Mouse (Mus musculus) MEL (cell line): ENCODE measurements around the gene Prl2c3. TPM values are rescaled to one million over a fixed set of nuclear protein-coding genes. Genes with fewer than 3 reads are reported as not detected.
"Not testable (repeated sequence)": the region's sequence is repeated elsewhere in the genome, so short reads cannot be mapped to it uniquely, and the experiment has no call there.

Source experiments
- DNase-seq: peaks from one replicate; pipeline ENCODE4 v3.0.0; 2011; ENCODE audit warnings: low read depth, low spot score
- H3K27ac ChIP-seq: 2 replicates; pipeline ENCODE4 v1.5.1; 2012; ENCODE audit warnings: low read depth, mild to moderate bottlenecking, control low read depth, low read length, moderate library complexity; ENCODE audit not compliant: control insufficient read depth
- H3K27me3 ChIP-seq, 2 experiments: fragments of 150-350 bp in 1 of 2; sonication (generic) in 1 of 2; 2 replicates each; pipeline ENCODE4 v1.6.1; 2012; ENCODE audit warnings: low read length in 2 of 2, mild to moderate bottlenecking in 2 of 2, improper control_type of control experiment in 1 of 2, moderate library complexity in 1 of 2; ENCODE audit not compliant: insufficient read depth in 2 of 2, control insufficient read depth in 1 of 2
- H3K36me3 ChIP-seq, 2 experiments: 2 replicates each; pipeline ENCODE4 v1.6.1; 2012 to 2014; ENCODE audit warnings: low read length in 2 of 2, improper control_type of control experiment in 1 of 2, inconsistent platforms in 1 of 2, mild to moderate bottlenecking in 1 of 2; ENCODE audit not compliant: insufficient read depth in 2 of 2, control insufficient read depth in 1 of 2
- H3K4me1 ChIP-seq, 2 experiments: fragments of 150-350 bp in 1 of 2; sonication (generic) in 1 of 2; 2 replicates each; pipeline ENCODE4 v1.6.1; 2012; ENCODE audit warnings: low read length in 2 of 2, improper control_type of control experiment in 1 of 2, mild to moderate bottlenecking in 1 of 2; ENCODE audit not compliant: insufficient read depth in 2 of 2, control insufficient read depth in 1 of 2
- H3K4me3 ChIP-seq, 2 experiments: fragments of 150-350 bp in 1 of 2; sonication (generic) in 1 of 2; 2 replicates each; pipeline ENCODE4 v1.5.1; 2012; ENCODE audit warnings: low read depth in 2 of 2, low read length in 2 of 2, mild to moderate bottlenecking in 2 of 2, moderate library complexity in 2 of 2, control low read depth in 1 of 2, improper control_type of control experiment in 1 of 2; ENCODE audit not compliant: control insufficient read depth in 1 of 2, insufficient read depth in 1 of 2
- H3K79me2 ChIP-seq: 2 replicates; pipeline ENCODE4 v1.6.1; 2012; ENCODE audit warnings: mild to moderate bottlenecking, low read length, moderate library complexity; ENCODE audit not compliant: control insufficient read depth, poor library complexity, insufficient read depth
- H3K9ac ChIP-seq: 2 replicates; pipeline ENCODE4 v1.6.1; 2012; ENCODE audit warnings: low read depth, mild to moderate bottlenecking, control low read depth, low read length, moderate library complexity; ENCODE audit not compliant: control insufficient read depth, poor library complexity, severe bottlenecking
- H3K9me3 ChIP-seq: fragments of 150-350 bp; sonication (generic); replicated peaks from 2 replicates; pipeline ENCODE4 v1.6.1; 2012; ENCODE audit warnings: mild to moderate bottlenecking, low read length, improper control_type of control experiment, moderate library complexity; ENCODE audit not compliant: insufficient read depth
- CTCF ChIP-seq, 3 experiments: IDR thresholded peaks in 2 of 3; conservative IDR thresholded peaks in 1 of 3; 2 replicates each; pipeline ENCODE4 v1.5.1; 2011 to 2012; ENCODE audit warnings: low read length in 3 of 3, low read depth in 2 of 3, mild to moderate bottlenecking in 2 of 3, improper control_type of control experiment in 1 of 3, inconsistent platforms in 1 of 3, mixed read lengths in 1 of 3, moderate library complexity in 1 of 3; ENCODE audit not compliant: control insufficient read depth in 1 of 3, insufficient read depth in 1 of 3, poor library complexity in 1 of 3, severe bottlenecking in 1 of 3
- ELF1 ChIP-seq: IDR thresholded peaks from 2 replicates; pipeline ENCODE4 v1.6.1; 2014; ENCODE audit warnings: low read depth, mild to moderate bottlenecking, inconsistent platforms, low read length, improper control_type of control experiment, moderate library complexity
- EP300 ChIP-seq, 2 experiments: IDR thresholded peaks; 2 replicates each; pipeline ENCODE4 v1.6.1; 2011; ENCODE audit warnings: improper control_type of control experiment in 2 of 2, low read length in 2 of 2, low read depth in 1 of 2, mild to moderate bottlenecking in 1 of 2
- HCFC1 ChIP-seq: IDR thresholded peaks from 2 replicates; pipeline ENCODE4 v1.6.1; 2012; ENCODE audit warnings: low read depth, mild to moderate bottlenecking, inconsistent platforms, low read length, improper control_type of control experiment, moderate library complexity
- MYC ChIP-seq: IDR thresholded peaks from 2 replicates; pipeline ENCODE4 v1.6.1; 2011; ENCODE audit warnings: low read depth, mild to moderate bottlenecking, low read length, improper control_type of control experiment, moderate library complexity
- NELFE ChIP-seq: IDR thresholded peaks from 2 replicates; pipeline ENCODE4 v1.6.1; 2011; ENCODE audit warnings: low read depth, low read length, improper control_type of control experiment
- NRF1 ChIP-seq: IDR thresholded peaks from 2 replicates; pipeline ENCODE4 v1.6.1; 2014; ENCODE audit warnings: low read depth, mild to moderate bottlenecking, inconsistent platforms, low read length, improper control_type of control experiment, moderate library complexity; ENCODE audit not compliant: poor library complexity, insufficient read depth, severe bottlenecking
- POLR2AphosphoS2 ChIP-seq: IDR thresholded peaks from 2 replicates; pipeline ENCODE4 v1.6.1; 2011; ENCODE audit warnings: low read length, improper control_type of control experiment
- SIN3A ChIP-seq: IDR thresholded peaks from 2 replicates; pipeline ENCODE4 v1.6.1; 2012; ENCODE audit warnings: low read length, improper control_type of control experiment, inconsistent platforms
- TBP ChIP-seq: IDR thresholded peaks from 2 replicates; pipeline ENCODE4 v1.8.0; 2011; ENCODE audit warnings: low read depth, low read length, improper control_type of control experiment
- TCF12 ChIP-seq: IDR thresholded peaks from 2 replicates; pipeline ENCODE4 v1.6.1; 2014; ENCODE audit warnings: low read depth, mild to moderate bottlenecking, inconsistent platforms, low read length, improper control_type of control experiment, moderate library complexity
- UBTF ChIP-seq: IDR thresholded peaks from 2 replicates; pipeline ENCODE4 v1.6.1; 2012; ENCODE audit warnings: low read depth, mild to moderate bottlenecking, inconsistent platforms, low read length, improper control_type of control experiment, moderate library complexity, borderline replicate concordance; ENCODE audit not compliant: insufficient read depth
- USF1 ChIP-seq: IDR thresholded peaks from 2 replicates; pipeline ENCODE4 v1.6.1; 2014; ENCODE audit warnings: low read depth, mild to moderate bottlenecking, inconsistent platforms, low read length, improper control_type of control experiment, moderate library complexity
- ZC3H11A ChIP-seq: IDR thresholded peaks from 2 replicates; pipeline ENCODE4 v1.6.1; 2012; ENCODE audit warnings: low read depth, mild to moderate bottlenecking, inconsistent platforms, low read length, improper control_type of control experiment
- ZMIZ1 ChIP-seq: IDR thresholded peaks from 2 replicates; pipeline ENCODE4 v1.6.1; 2012; ENCODE audit warnings: low read depth, mild to moderate bottlenecking, inconsistent platforms, low read length, improper control_type of control experiment, moderate library complexity
- ZNF384 ChIP-seq: IDR thresholded peaks from 2 replicates; pipeline ENCODE4 v1.6.1; 2012; ENCODE audit warnings: low read depth, mild to moderate bottlenecking, inconsistent platforms, low read length, improper control_type of control experiment
- polyA plus RNA-seq, 2 experiments: library from polyadenylated mRNA; stranded (reverse) in 1 of 2; unstranded in 1 of 2; fragments of >175 nt in 1 of 2; fragments of >200 nt in 1 of 2; gene quantifications; 2 replicates each; pipeline versions ENCODE4 v1.2.1 to v1.2.4; 2012; ENCODE audit warnings: low replicate concordance in 2 of 2, low read depth in 1 of 2; ENCODE audit not compliant: insufficient read length in 2 of 2, insufficient read depth in 1 of 2, missing spikeins in 1 of 2
- total RNA-seq: library from RNA; depleted of rRNA; stranded (reverse); fragments of 300-350 nt; gene quantifications from 2 replicates; pipeline ENCODE4 v1.2.3, GENCODE M21; 2012; rRNA removed

Prl2c3 gene
- not detected in 2 replicates for total RNA-seq
- not detected for polyA plus RNA-seq

- H3K9ac ChIP-seq, H3K4me1 ChIP-seq, H3K9me3 ChIP-seq, H3K27me3 ChIP-seq, H3K36me3 ChIP-seq, H3K4me3 ChIP-seq, H3K27ac ChIP-seq, H3K79me2 ChIP-seq, DNase-seq: not testable (repeated sequence)
Measured at GRCm38 (mm10) chr13:12799979-12800378, at the start of gene Prl2c3. Gene Prl2c3, minus strand, starts transcription at chr13:12800079.

DNA sequence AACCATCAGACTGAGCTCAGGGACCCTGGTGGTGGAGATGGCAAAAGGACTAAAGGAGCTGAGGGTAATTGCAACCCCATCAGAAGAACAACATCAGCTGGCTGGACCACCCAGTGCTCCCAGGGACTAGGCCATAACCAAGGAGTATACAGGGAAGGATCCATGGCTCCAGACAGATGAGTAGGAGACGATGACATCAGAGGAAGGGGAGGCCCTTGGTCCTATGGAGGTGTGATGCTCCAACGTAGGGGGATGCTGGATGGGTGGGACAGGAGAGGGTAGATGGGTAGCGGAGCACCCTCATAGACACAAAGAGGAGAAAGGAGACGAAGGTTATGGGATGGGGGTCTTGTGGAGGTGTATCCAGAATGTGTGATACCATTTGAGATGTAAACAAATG lies 48.4 kb upstream of the Prl2c3 start:
- not testable (repeated sequence) for H3K36me3 ChIP-seq, H3K27ac ChIP-seq, DNase-seq, H3K27me3 ChIP-seq, H3K4me3 ChIP-seq, H3K9ac ChIP-seq, H3K79me2 ChIP-seq, H3K9me3 ChIP-seq, H3K4me1 ChIP-seq

DNA sequence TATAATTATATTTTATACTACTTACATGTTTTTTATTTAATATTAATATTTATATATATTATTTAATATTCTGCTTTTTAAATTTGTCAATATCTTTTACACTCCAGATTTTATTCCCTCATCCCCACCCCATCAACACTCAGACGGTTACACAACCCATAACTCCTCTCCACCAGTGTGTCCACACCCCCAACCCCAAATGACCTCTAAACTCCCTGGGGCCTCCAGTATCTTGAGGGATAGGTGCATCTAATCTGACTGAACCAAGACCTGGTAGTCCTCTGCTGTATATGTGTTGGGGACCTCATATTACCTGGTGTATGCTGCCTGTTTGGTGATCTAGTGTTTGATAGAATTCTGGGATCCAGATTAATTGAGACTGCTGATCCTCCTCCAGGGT lies 44.8 kb upstream of the Prl2c3 start:
- H3K27ac ChIP-seq, H3K79me2 ChIP-seq, H3K9me3 ChIP-seq, DNase-seq, H3K36me3 ChIP-seq, H3K9ac ChIP-seq, H3K27me3 ChIP-seq, H3K4me1 ChIP-seq, H3K4me3 ChIP-seq: not testable (repeated sequence)

- not testable (repeated sequence) for DNase-seq, H3K4me1 ChIP-seq, H3K79me2 ChIP-seq, H3K36me3 ChIP-seq, H3K27ac ChIP-seq, H3K9ac ChIP-seq, H3K4me3 ChIP-seq, H3K9me3 ChIP-seq, H3K27me3 ChIP-seq
Measured at GRCm38 (mm10) chr13:12837546-12837945, 37.7 kb upstream of the Prl2c3 start.

DNA sequence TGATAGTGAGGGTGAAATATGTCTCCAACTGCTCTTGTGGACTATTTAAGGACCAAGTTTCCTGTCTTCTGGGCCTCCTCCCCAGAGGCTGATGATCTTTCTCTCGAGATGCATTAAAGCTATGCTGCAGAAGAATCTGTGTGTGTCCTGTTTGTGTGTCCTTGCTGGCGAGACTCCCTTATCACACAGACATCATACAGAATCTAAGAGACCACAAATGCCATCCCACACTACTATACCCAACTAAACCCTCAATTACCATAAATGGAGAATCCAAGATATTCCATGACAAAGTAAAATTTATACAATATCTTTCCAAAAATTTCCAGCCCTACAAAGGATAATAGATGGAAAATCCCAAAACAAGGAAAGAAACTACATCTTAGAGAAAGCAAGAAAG lies 31.9 kb upstream of the Prl2c3 start:
- Histone ChIP-seq H3K36me3 (no peaks in the 10 kb centered on the region), H3K79me2 (no peaks in the 10 kb centered on the region), H3K27ac (no peak overlapping the region), H3K4me1 (no peaks in the 10 kb centered on the region), H3K4me3 (no peak overlapping the region), H3K9ac (no peak overlapping the region), H3K27me3 (no peaks in the 10 kb centered on the region), H3K9me3 (no peaks in the 10 kb centered on the region)
- no peak for DNase-seq
- TF ChIP-seq NRF1 (no peak), HCFC1 (no peak), TBP (no peak), ELF1 (no peak), EP300 (IDR thresholded peaks at IDR 0.05; ENCODE audit: low read depth in 1 of 2, low read length in 2 of 2) (no peak), MYC (no peak), NELFE (no peak), UBTF (no peak), TCF12 (no peak), ZMIZ1 (no peak), SIN3A (no peak), POLR2AphosphoS2 (no peak), ZNF384 (no peak), USF1 (no peak), ZC3H11A (no peak), CTCF (IDR thresholded peaks at IDR 0.05 in 2 of 3, conservative IDR thresholded peaks at IDR 0.05 in 1 of 3; ENCODE audit: control insufficient read depth in 1 of 3, insufficient read depth in 1 of 3, low read depth in 2 of 3, low read length in 3 of 3, poor library complexity in 1 of 3, severe bottlenecking in 1 of 3) (no peak)
